Comparison of ENCODE assay signal across 27 mouse cellular contexts in the genomic region with DNA sequence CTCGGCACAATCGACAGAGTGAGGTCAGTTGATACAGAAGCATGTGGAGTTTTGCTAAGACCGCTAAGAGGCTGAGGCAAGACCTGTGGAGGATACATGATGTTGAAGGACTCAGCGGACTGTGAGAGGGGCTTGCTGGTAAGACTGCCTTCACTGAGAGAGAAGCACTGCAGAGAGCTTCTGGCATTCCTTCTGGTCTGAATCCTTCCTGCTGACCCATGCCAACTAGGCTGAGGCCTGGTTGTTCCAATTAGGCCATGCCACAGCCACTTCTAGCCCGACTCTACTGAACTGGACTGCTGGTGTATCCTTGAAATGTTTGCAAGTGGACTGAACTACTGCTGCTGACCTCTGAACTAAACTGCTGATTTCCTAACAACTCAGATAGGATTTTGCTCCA.
DNase-seq lines count a peak whose midpoint lies in the region; ATAC-seq lines count a peak whose summit lies in the region.
"Had no signal": no experiment of that assay in that cellular context is flagged by ENCODE, and none has a peak within 500 bp of the region (broad histone marks: within the 10 kb centered on the region; RNA-seq: fewer than 3 reads in every experiment).

No protein-coding gene starts in this region.

- H3K4me2 ChIP-seq in midbrain, embryonic 11.5 days: no peak overlapping the region
- H3K4me2 ChIP-seq: heart, embryonic 11.5 days; hindbrain, embryonic 14.5 days; kidney, embryonic 15.5 days; limb, embryonic 12.5 days; liver, embryonic 11.5 days; midbrain, embryonic 12.5 days; neural tube, embryonic 12.5 days had no signal

- no peak overlapping the region for H3K4me3 ChIP-seq in midbrain, embryonic 11.5 days (ENCODE audit: low read depth, low read length)
- H3K4me3 ChIP-seq: erythroblast, embryonic 14.5 days; kidney, embryonic 15.5 days; layer of hippocampus, adult 2 months; left cerebral cortex, adult 2 months; limb, embryonic 12.5 days; midbrain, embryonic 12.5 days; myocyte; neural tube, embryonic 12.5 days had no signal

- WGBS in midbrain, embryonic 11.5 days: 92% methylated on average over 5 of the region's 5 CpGs

- no peak overlapping the region for H3K9ac ChIP-seq in midbrain, embryonic 11.5 days (ENCODE audit: low read length)
- H3K9ac ChIP-seq: hindbrain, embryonic 14.5 days; kidney, embryonic 15.5 days; limb, embryonic 12.5 days; midbrain, embryonic 12.5 days; neural tube, embryonic 12.5 days had no signal

- no peaks in the 10 kb centered on the region for H3K9me3 ChIP-seq in midbrain, embryonic 11.5 days (ENCODE audit: control insufficient read depth, low read length)
- H3K9me3 ChIP-seq: kidney, embryonic 15.5 days; limb, embryonic 12.5 days; midbrain, embryonic 12.5 days; neural tube, embryonic 12.5 days had no signal

- ATAC-seq in midbrain, embryonic 11.5 days (ENCODE audit: low FRiP score): no peak
- ATAC-seq: forebrain, embryonic 16.5 days had no signal

- DNase-seq in cerebellum, adult 18-20 months: peak; percentile 11 to 16
- DNase-seq in cerebellum, adult 8-10 months: no peak
- DNase-seq in Muller cell, postnatal 12 days (ENCODE audit: inconsistent ontology term): peak; percentile 26
- peak; percentile 36 for DNase-seq in brain, adult 2 months (ENCODE audit: low read depth, low spot score)
- DNase-seq in cerebellum, postnatal 10 days: peak; percentile 43 to 58
- DNase-seq in midbrain, embryonic 11.5 days (ENCODE audit: low spot score, missing footprints): no peak
- no peak for DNase-seq in layer of hippocampus, adult 11-12 months (ENCODE audit: low spot score)
- no peak for DNase-seq in adipocyte (ENCODE audit: low spot score)
- DNase-seq: B cell, adult 2 months; gastrocnemius, postnatal 25 days; heart, adult 11 months; heart, postnatal 4 days; kidney, adult 11 months; kidney, postnatal 25 days; lung, postnatal 36 days had no signal

- no peak overlapping the region for H3K27ac ChIP-seq in midbrain, embryonic 11.5 days (ENCODE audit: low read depth, low read length)
- H3K27ac ChIP-seq: hindbrain, embryonic 14.5 days; kidney, embryonic 15.5 days; layer of hippocampus, adult 2 months; left cerebral cortex, adult 2 months; limb, embryonic 12.5 days; midbrain, embryonic 12.5 days; neural tube, embryonic 12.5 days had no signal

- no peaks in the 10 kb centered on the region for H3K4me1 ChIP-seq in midbrain, embryonic 11.5 days (ENCODE audit: control insufficient read depth, insufficient read depth, low read length)
- H3K4me1 ChIP-seq: kidney, embryonic 15.5 days; limb, embryonic 12.5 days; midbrain, embryonic 12.5 days; neural tube, embryonic 12.5 days had no signal

- no peaks in the 10 kb centered on the region for H3K36me3 ChIP-seq in midbrain, embryonic 11.5 days (ENCODE audit: control insufficient read depth, insufficient read depth, low read length)
- H3K36me3 ChIP-seq: kidney, embryonic 15.5 days; limb, embryonic 12.5 days; midbrain, embryonic 12.5 days; neural tube, embryonic 12.5 days had no signal

- H3K27me3 ChIP-seq in midbrain, embryonic 11.5 days (ENCODE audit: control insufficient read depth, insufficient read depth, low read length): no peaks in the 10 kb centered on the region
- H3K27me3 ChIP-seq: kidney, embryonic 15.5 days; limb, embryonic 12.5 days; midbrain, embryonic 12.5 days; neural tube, embryonic 12.5 days had no signal

Comparison
In these comparisons a context has a peak if more than half of its experiments do, and no peak if none do; other contexts are left out.
1. DNase-seq: peak in cerebellum, adult 18-20 months (2 of 2), Muller cell, postnatal 12 days (single experiment), brain, adult 2 months (single experiment) and cerebellum, postnatal 10 days (2 of 2); none in cerebellum, adult 8-10 months (single experiment), midbrain, embryonic 11.5 days (single experiment), layer of hippocampus, adult 11-12 months (single experiment) and adipocyte (single experiment).